Mouse (Mus musculus) heart, postnatal 0 days (tissue): ENCODE measurements around the gene Stat6.
A peak's percentile ranks its signal among the peaks of the same experiment; 100 is the strongest.

Source experiments
- CTCF ChIP-seq: IDR thresholded peaks from 2 replicates; pipeline ENCODE4 v1.5.1; 2016; ENCODE audit warnings: antibody characterized with exemption, control low read depth, low read depth
- EP300 ChIP-seq: IDR thresholded peaks from 2 replicates; pipeline ENCODE4 v1.6.1; 2016; ENCODE audit warnings: antibody characterized with exemption, low read depth

- TF ChIP-seq CTCF (peak; percentile 20; the same call in 1 of the 2 replicates), EP300 (no peak)
Observed at GRCm38 (mm10) chr10:127626433-127626832, 16.4 kb upstream of the Stat6 start.
